Mouse (Mus musculus) erythroblast, embryonic 14.5 days (primary cell): ENCODE measurements around the gene Stx4a. TPM values are rescaled to one million over a fixed set of nuclear protein-coding genes. Genes with fewer than 3 reads are reported as not detected.
"Not testable (repeated sequence)": the region's sequence is repeated elsewhere in the genome, so short reads cannot be mapped to it uniquely, and the experiment has no call there.

Experiments
- H3K27me3 ChIP-seq: 2 replicates; pipeline ENCODE4 v1.6.1; 2012; ENCODE audit warnings: inconsistent platforms; ENCODE audit not compliant: control insufficient read depth
- H3K36me3 ChIP-seq: 2 replicates; pipeline ENCODE4 v1.6.1; 2012; ENCODE audit warnings: mild to moderate bottlenecking, inconsistent platforms; ENCODE audit not compliant: control insufficient read depth
- H3K4me1 ChIP-seq: 2 replicates; pipeline ENCODE4 v1.6.1; 2012; ENCODE audit warnings: inconsistent platforms; ENCODE audit not compliant: control insufficient read depth
- H3K4me3 ChIP-seq: replicated peaks from 2 replicates; pipeline ENCODE3; 2012; ENCODE audit warnings: moderate library complexity, mild to moderate bottlenecking, inconsistent platforms
- H3K9me3 ChIP-seq: 2 replicates; pipeline ENCODE4 v1.6.1; 2012; ENCODE audit warnings: low read length, inconsistent platforms, mixed read lengths; ENCODE audit not compliant: control insufficient read depth
- GATA1 ChIP-seq: IDR thresholded peaks from 2 replicates; pipeline ENCODE4 v1.6.1; 2012; ENCODE audit warnings: low read length, inconsistent platforms, mixed read lengths
- TAL1 ChIP-seq: IDR thresholded peaks from 3 replicates; pipeline ENCODE4 v1.6.1; 2012; ENCODE audit warnings: low read length, inconsistent platforms, mixed read lengths
- polyA plus RNA-seq: library from polyadenylated mRNA; stranded (reverse); fragments of >175 nt; gene quantifications from 2 replicates; pipeline ENCODE4 v1.2.3, GENCODE M21; 2012

The Stx4a gene
- polyA plus RNA-seq, 1 experiment: 1.4 TPM

DNA sequence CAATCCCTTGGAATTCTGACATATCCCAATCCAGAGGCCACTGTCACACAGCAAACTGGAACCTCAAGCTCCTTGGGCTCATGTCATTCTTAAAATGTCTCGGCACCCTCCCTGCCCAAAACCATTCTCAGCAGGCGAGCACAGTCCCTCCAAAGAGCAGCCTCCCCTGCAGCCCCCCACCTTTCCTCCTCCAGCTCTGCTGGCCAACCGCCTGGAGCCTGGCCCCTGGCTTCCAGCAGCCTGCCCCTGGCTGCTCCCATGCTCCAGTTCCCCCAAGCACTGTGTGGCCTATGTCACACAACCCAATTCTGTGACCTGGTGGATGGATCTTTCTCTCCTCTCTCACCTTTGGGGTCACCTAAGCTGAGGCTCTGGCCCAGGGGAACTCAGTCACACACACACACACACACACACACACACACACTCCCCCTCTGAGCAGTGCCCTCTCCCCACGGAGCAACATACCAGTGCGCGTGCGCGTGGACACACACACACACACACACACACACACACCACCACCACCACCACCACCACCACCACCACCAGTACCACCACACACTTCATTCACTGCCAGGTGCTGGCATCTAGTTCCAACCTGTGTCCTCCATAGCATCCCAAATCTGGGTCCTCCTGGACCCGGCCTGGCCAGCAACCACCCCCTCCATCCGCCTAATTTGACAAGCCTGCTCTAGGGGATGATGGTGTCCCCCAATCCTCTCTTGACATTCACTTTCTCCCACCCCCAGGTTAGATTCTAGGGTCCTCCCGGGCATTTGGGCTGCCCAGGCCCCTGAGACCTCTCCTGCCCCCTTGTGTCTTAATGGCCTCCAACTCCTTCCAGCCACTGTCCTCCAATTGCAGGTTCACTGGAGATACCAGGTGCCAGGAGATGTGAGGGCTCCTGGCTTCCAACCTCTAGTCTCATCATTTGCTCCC, 590 bp upstream of the Stx4a start:
- Histone ChIP-seq H3K36me3 (no peaks in the 10 kb centered on the region), H3K9me3 (no peaks in the 10 kb centered on the region), H3K27me3 (peaks cover 26% of the 10 kb centered on the region), H3K4me1 (no peaks in the 10 kb centered on the region), H3K4me3 (no peak overlapping the region)
- no peak for TF ChIP-seq GATA1
- TF ChIP-seq TAL1: no peak

DNA sequence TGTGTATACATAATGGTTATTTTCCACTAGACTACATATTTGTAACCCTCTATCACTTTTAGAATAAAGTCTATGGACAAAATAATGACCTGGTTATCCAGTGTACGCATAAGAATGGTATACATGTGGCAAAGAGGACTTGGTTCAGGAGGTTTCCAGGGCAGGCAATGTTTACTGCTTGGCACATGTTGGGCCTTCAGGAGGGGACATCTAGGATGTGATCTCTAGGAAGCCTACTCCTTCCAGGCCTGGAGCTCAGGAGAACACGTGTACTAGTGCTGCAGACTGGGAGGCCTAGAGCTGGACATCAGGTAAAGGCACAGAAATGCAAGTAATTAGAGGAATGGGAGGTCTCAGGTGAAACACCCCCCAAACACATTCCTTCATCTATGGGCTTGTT, 11.5 kb downstream of the Stx4a start:
- TF ChIP-seq TAL1: no peak
- TF ChIP-seq GATA1: no peak
- Histone ChIP-seq H3K36me3 (no peaks in the 10 kb centered on the region), H3K4me1 (peaks cover 3% of the 10 kb centered on the region), H3K27me3 (no peaks in the 10 kb centered on the region), H3K4me3 (no peak overlapping the region), H3K9me3 (no peaks in the 10 kb centered on the region)

DNA sequence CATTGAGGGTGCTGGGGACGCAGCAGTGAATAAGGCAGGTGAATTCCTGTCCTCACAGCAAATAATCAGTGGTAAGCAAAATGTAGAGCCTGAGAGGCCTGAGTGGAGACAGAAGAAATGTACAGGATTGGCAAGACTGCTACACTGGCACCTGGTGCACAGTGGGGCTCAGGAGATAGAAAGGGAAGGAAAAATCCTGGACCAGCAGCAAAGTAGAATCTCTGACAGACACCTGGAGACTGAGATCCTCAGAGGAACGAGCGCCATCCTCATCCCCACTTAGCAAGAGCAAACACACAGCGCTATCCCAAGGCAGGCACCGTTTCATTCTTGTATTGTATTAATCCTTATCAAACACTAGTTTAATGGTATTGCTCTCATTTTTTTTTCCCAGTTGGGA, 13.4 kb downstream of the Stx4a start:
- Histone ChIP-seq H3K4me1 (peaks cover 22% of the 10 kb centered on the region), H3K9me3 (no peaks in the 10 kb centered on the region), H3K27me3 (no peaks in the 10 kb centered on the region), H3K36me3 (no peaks in the 10 kb centered on the region), H3K4me3 (no peak overlapping the region)
- no peak for TF ChIP-seq TAL1
- TF ChIP-seq GATA1: no peak

DNA sequence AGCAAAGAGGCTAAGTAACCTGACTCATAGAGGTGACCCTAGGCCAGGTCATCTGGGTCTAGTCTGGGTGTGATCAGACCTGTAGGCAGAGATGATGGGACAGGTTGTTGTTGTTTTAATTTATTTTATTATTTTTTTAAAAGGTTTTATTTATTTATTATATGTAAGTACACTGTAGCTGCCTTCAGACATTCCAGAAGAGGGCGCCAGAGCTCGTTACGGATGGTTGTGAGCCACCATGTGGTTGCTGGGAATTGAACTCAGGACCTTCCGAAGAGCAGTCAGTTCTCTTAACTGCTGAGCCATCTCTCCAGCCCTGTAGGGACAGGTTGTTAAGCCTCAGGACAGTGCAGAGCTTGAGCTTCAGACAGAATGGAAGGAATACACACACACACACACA, 13.8 kb downstream of the Stx4a start:
- H3K4me3 ChIP-seq, H3K36me3 ChIP-seq, H3K27me3 ChIP-seq, H3K9me3 ChIP-seq: not testable (repeated sequence)
- peaks cover 25% of the 10 kb centered on the region for H3K4me1 ChIP-seq

DNA sequence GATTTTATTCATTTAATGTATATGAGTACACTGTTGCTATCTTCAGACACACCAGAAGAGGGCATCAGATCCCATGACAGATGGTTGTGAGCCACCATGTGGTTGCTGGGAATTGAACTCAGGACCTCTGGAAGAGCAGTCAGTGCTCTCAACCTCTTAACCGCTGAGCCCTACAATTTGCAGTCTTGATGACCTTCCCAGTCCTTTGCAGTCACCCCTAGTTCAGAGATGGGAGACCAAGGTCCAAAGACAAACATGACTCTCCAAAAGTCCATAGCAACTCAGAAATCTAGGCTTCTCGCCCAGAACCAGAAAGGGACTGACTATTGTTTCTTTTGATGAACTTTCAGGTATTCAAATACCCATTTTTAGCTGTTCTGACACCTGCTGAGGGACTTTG, 15.9 kb downstream of the Stx4a start:
- H3K36me3 ChIP-seq: peaks cover 13% of the 10 kb centered on the region
- H3K4me1 ChIP-seq: peaks cover 25% of the 10 kb centered on the region
- H3K9me3 ChIP-seq, H3K27me3 ChIP-seq, H3K4me3 ChIP-seq: not testable (repeated sequence)

DNA sequence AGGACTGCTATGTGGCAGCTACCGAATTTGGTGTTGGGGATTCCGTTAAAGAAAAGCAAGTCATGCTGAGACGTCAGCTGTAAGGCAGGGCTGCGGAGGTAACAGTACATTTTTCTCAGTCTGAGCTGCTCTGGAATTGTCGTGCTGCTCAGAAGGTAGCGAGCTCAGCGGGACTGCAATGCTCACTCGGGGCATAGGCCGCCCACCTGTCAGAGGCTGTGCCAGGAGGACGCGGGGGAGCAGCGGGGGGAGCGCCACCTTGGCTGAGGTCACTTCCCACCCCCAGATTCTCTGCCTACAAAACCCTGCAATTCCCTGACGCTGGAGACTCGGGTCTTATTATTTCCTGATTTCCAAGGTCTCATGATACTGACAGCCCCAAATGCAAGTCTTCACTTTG, 16.8 kb downstream of the Stx4a start:
- Histone ChIP-seq H3K27me3 (no peaks in the 10 kb centered on the region), H3K9me3 (no peaks in the 10 kb centered on the region), H3K4me1 (peaks cover 25% of the 10 kb centered on the region), H3K36me3 (peaks cover 17% of the 10 kb centered on the region), H3K4me3 (peak overlapping the region; percentile 75)
- TF ChIP-seq TAL1 (no peak), GATA1 (no peak)

DNA sequence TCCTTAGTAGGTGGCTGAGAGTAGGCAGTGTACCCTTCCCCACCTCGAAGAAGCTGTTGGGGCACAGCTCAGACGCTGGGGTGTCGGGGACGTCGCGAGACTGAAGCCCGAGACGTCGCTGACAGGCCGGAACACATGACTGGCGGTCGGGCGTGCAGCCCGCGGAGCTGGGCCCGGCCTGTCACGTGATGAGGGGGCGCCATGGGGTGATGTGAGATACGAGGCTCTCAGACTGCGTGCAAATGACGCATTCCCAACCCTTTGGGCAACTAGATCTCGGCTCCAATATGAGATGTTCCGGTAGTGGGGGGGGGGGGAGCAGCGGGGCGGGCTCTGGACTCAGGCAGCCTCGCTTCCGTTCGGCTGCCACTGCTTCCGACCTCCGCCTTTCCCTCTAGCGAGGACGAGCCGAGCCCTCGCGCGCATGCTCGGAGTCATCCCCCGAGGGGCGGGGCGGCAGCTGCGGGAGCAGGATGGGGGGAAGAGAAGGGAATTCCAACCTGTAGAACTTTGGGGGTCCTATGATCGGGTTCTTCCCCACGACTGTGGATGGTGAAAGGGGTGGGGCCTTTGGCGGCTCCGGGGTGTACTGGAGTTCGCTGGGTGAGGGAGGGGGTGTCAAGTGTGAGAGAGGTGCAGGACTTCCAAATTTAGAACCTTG, 17.4 kb downstream of the Stx4a start:
- Histone ChIP-seq H3K4me3 (peak overlapping the region; percentile 75), H3K9me3 (no peaks in the 10 kb centered on the region), H3K27me3 (no peaks in the 10 kb centered on the region), H3K36me3 (peaks cover 22% of the 10 kb centered on the region), H3K4me1 (peaks cover 25% of the 10 kb centered on the region)
- no peak for TF ChIP-seq GATA1
- no peak for TF ChIP-seq TAL1

DNA sequence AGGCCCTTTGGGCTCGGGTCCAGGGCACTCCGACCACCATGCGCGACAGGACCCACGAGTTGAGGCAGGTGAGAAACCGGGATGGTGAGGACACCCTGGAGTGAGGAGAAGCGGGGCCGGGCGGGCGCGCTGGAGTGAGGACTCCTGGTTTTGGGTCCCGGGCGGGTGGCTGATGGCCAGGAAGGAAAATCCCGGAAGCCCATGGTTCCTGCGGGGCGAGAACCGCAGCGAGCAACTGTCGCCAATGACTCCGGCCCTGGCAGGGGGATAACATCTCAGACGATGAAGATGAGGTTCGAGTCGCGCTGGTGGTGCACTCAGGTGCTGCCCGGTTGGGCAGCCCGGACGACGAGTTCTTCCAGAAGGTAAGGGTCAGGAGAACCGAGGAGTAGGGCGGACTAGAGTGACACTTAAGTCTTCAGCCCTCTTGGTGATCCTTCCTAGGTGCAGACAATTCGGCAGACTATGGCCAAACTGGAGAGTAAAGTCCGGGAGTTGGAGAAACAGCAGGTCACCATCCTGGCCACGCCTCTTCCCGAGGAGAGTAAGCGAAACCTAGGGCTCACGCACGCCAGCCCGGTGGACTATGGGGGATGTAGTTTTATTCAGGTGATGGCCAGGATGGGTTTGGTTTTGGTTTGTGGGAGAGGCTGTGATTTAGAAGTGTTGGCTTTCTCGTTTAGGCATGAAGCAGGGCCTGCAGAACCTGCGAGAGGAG, 18.1 kb downstream of the Stx4a start:
- peaks cover 25% of the 10 kb centered on the region for H3K4me1 ChIP-seq
- H3K27me3 ChIP-seq: no peaks in the 10 kb centered on the region
- peak overlapping the region; percentile 75 for H3K4me3 ChIP-seq
- H3K9me3 ChIP-seq: no peaks in the 10 kb centered on the region
- TF ChIP-seq TAL1: no peak
- no peak for TF ChIP-seq GATA1
- H3K36me3 ChIP-seq: peaks cover 29% of the 10 kb centered on the region
